9 mouse cellular contexts compared by ENCODE assay signal in genomic region chrX:60547444-60548304, GRCm38 (mm10). TPM values are rescaled to one million over a fixed set of nuclear protein-coding genes. Genes with fewer than 3 reads are reported as not detected.
DNase-seq lines count a peak whose midpoint lies in the region; ATAC-seq and TF ChIP-seq lines count a peak whose summit lies in the region.
"Had no signal": no experiment of that assay in that cellular context is flagged by ENCODE, and none has a peak within 500 bp of the region (broad histone marks: within the 10 kb centered on the region; RNA-seq: fewer than 3 reads in every experiment).

No protein-coding gene starts in this region.

- H3K27ac ChIP-seq in brown adipose tissue, adult 24 weeks (replicated peaks; ENCODE audit: low read depth, low read length) = no peak overlapping the region
- H3K27ac ChIP-seq in forebrain, embryonic 13.5 days = peak overlapping the region; percentile 88
- no peak overlapping the region for H3K27ac ChIP-seq in liver, embryonic 14.5 days
- H3K27ac ChIP-seq in neural tube, embryonic 14.5 days (ENCODE audit: low read depth, low read length) = peak overlapping the region; percentile 69; the same call in 1 of the 2 replicates

- no peak for TF ChIP-seq CTCF in E14TG2a.4 (conservative IDR thresholded peaks at IDR 0.05; ENCODE audit: low read length)
- TF ChIP-seq CTCF in liver, embryonic 14.5 days (IDR thresholded peaks at IDR 0.05; ENCODE audit: low read depth) = no peak

- peak; percentile 25 to 29 for DNase-seq in heart, postnatal 10 days
- peak; percentile 58 for DNase-seq in kidney, postnatal 14 days
- DNase-seq in liver, embryonic 14.5 days (ENCODE audit: low read depth in 3 of 3, low spot score in 3 of 3) = no peak
- peak; percentile 17 for DNase-seq in urinary bladder, postnatal 25 days (ENCODE audit: low spot score)

- peaks cover 19% of the 10 kb centered on the region for H3K27me3 ChIP-seq in E14TG2a.4 (ENCODE audit: insufficient read depth, low read length)
- H3K27me3 ChIP-seq in forebrain, embryonic 13.5 days = no peaks in the 10 kb centered on the region
- H3K27me3 ChIP-seq in liver, embryonic 14.5 days (ENCODE audit: control insufficient read depth, insufficient read depth, low read length) = peaks cover 20% of the 10 kb centered on the region
- no peaks in the 10 kb centered on the region for H3K27me3 ChIP-seq in neural tube, embryonic 14.5 days (ENCODE audit: control insufficient read depth, insufficient read depth, low read length)

- peak overlapping the region; percentile 74 for H3K4me3 ChIP-seq in E14TG2a.4 (replicated peaks; ENCODE audit: low read length)
- H3K4me3 ChIP-seq in brown adipose tissue, adult 24 weeks (ENCODE audit: insufficient read depth, low read depth, low read length) = peak overlapping the region; percentile 63
- peak overlapping the region; percentile 56 for H3K4me3 ChIP-seq in forebrain, embryonic 13.5 days
- peak overlapping the region; percentile 17 to 40; a peak in 3 of 4 replicates for H3K4me3 ChIP-seq in liver, embryonic 14.5 days (ENCODE audit: insufficient read depth in 1 of 2, low read depth in 2 of 2, low read length in 2 of 2)
- H3K4me3 ChIP-seq in neural tube, embryonic 14.5 days (ENCODE audit: low read depth, low read length) = peak overlapping the region; percentile 47
- H3K4me3 ChIP-seq: myocyte had no signal

- H3K4me1 ChIP-seq in E14TG2a.4 (replicated peaks; ENCODE audit: low read depth, low read length) = peaks cover 11% of the 10 kb centered on the region
- no peaks in the 10 kb centered on the region for H3K4me1 ChIP-seq in brown adipose tissue, adult 24 weeks (ENCODE audit: control insufficient read depth, insufficient read depth, insufficient read length, low read length)
- peaks cover 4% of the 10 kb centered on the region for H3K4me1 ChIP-seq in forebrain, embryonic 13.5 days
- no peaks in the 10 kb centered on the region for H3K4me1 ChIP-seq in liver, embryonic 14.5 days (replicated peaks; ENCODE audit: control insufficient read depth in 2 of 2, insufficient read depth in 2 of 2, low read length in 1 of 2)
- H3K4me1 ChIP-seq in neural tube, embryonic 14.5 days (ENCODE audit: control insufficient read depth, insufficient read depth, low read length) = no peaks in the 10 kb centered on the region

- peak; percentile 73 for ATAC-seq in forebrain, embryonic 13.5 days
- ATAC-seq in liver, embryonic 14.5 days (ENCODE audit: insufficient read depth) = peak; percentile 28; the same call in 1 of the 2 replicates
- ATAC-seq in neural tube, embryonic 14.5 days (ENCODE audit: low read depth) = peak; percentile 88

- H3K9me3 ChIP-seq in E14TG2a.4 (ENCODE audit: low read length) = no peaks in the 10 kb centered on the region
- H3K9me3 ChIP-seq in forebrain, embryonic 13.5 days (replicated peaks) = no peaks in the 10 kb centered on the region
- no peaks in the 10 kb centered on the region for H3K9me3 ChIP-seq in liver, embryonic 14.5 days (ENCODE audit: control insufficient read depth, low read length)
- no peaks in the 10 kb centered on the region for H3K9me3 ChIP-seq in neural tube, embryonic 14.5 days (ENCODE audit: control insufficient read depth, low read length)

- WGBS in forebrain, embryonic 13.5 days = 17% methylated on average over 50 of the region's 113 CpGs
- WGBS in liver, embryonic 14.5 days (ENCODE audit: insufficient replicate concordance) = 18% methylated on average over 45 of the region's 113 CpGs
- 21% methylated on average over 34 of the region's 113 CpGs for WGBS in neural tube, embryonic 14.5 days

- no peak for TF ChIP-seq EP300 in liver, embryonic 14.5 days (IDR thresholded peaks at IDR 0.05; ENCODE audit: low read depth)

- H3K36me3 ChIP-seq in E14TG2a.4 (ENCODE audit: insufficient read depth, low read length) = no peaks in the 10 kb centered on the region
- no peaks in the 10 kb centered on the region for H3K36me3 ChIP-seq in forebrain, embryonic 13.5 days (ENCODE audit: poor library complexity, severe bottlenecking)
- no peaks in the 10 kb centered on the region for H3K36me3 ChIP-seq in liver, embryonic 14.5 days (replicated peaks; ENCODE audit: control insufficient read depth, insufficient read depth, low read depth)
- H3K36me3 ChIP-seq in neural tube, embryonic 14.5 days (ENCODE audit: control insufficient read depth, insufficient read depth, low read length) = no peaks in the 10 kb centered on the region

- H3K4me2 ChIP-seq in forebrain, embryonic 13.5 days = peak overlapping the region; percentile 61
- H3K4me2 ChIP-seq in liver, embryonic 14.5 days (ENCODE audit: low read depth) = peak overlapping the region; percentile 48
- H3K4me2 ChIP-seq in neural tube, embryonic 14.5 days (ENCODE audit: low read depth, low read length) = peak overlapping the region; percentile 49

- H3K9ac ChIP-seq in forebrain, embryonic 13.5 days = peak overlapping the region; percentile 78
- H3K9ac ChIP-seq in liver, embryonic 14.5 days (replicated peaks) = no peak overlapping the region
- H3K9ac ChIP-seq in neural tube, embryonic 14.5 days (replicated peaks; ENCODE audit: low read depth, low read length) = peak overlapping the region; percentile 58

- intact Hi-C loops in heart, postnatal 10 days (cut with DNase I) = no loop called here

RNA-seq across cellular contexts. Expression of gene Gm7073, which starts 8.6 kb away (rescaled TPM):
- polyA plus RNA-seq in brown adipose tissue, adult 24 weeks (2012; ENCODE audit: insufficient read depth, insufficient read length, missing spikeins) = not detected in 2 replicates
- polyA plus RNA-seq in forebrain, embryonic 13.5 days (2015; fragmentation: Nextera tagmentation; extraction: Ambion mirVana) = not detected in 2 replicates
- total RNA-seq in heart, postnatal 10 days (2021) = not detected
- polyA plus RNA-seq in liver, embryonic 14.5 days (2012; rRNA removed) = not detected in 2 replicates
- polyA plus RNA-seq in liver, embryonic 14.5 days (2014; fragmentation: Nextera tagmentation; extraction: Ambion mirVana) = not detected in 2 replicates
- polyA plus RNA-seq in neural tube, embryonic 14.5 days (2014; fragmentation: Nextera tagmentation; extraction: Ambion mirVana) = not detected in 2 replicates
- polyA plus RNA-seq: myocyte had no signal

RNA-seq across cellular contexts. Expression of gene Atp11c, which starts 44.8 kb away (rescaled TPM):
- polyA plus RNA-seq in brown adipose tissue, adult 24 weeks (2012; ENCODE audit: insufficient read depth, insufficient read length, missing spikeins) = 8.8 and 10.3 TPM in 2 replicates
- 13.5 and 15.1 TPM in 2 replicates for polyA plus RNA-seq in forebrain, embryonic 13.5 days (2015; fragmentation: Nextera tagmentation; extraction: Ambion mirVana)
- 1 to 10 TPM; 9.6 to 10.0 TPM for total RNA-seq in heart, postnatal 10 days (2021)
- 2.4 and 3.4 TPM in 2 replicates for polyA plus RNA-seq in liver, embryonic 14.5 days (2012; rRNA removed)
- polyA plus RNA-seq in liver, embryonic 14.5 days (2014; fragmentation: Nextera tagmentation; extraction: Ambion mirVana) = 4.9 and 5.1 TPM in 2 replicates
- polyA plus RNA-seq in neural tube, embryonic 14.5 days (2014; fragmentation: Nextera tagmentation; extraction: Ambion mirVana) = 21.2 and 21.6 TPM in 2 replicates

Comparison
In these comparisons a context has a peak if more than half of its experiments do, and no peak if none do; other contexts are left out.
1. H3K27ac ChIP-seq: peak in forebrain, embryonic 13.5 days (single experiment) and neural tube, embryonic 14.5 days (single experiment); none in brown adipose tissue, adult 24 weeks (single experiment) and liver, embryonic 14.5 days (single experiment).
2. ATAC-seq: peak in every context shown above with its lines; median percentile 88 in neural tube, embryonic 14.5 days; 73 in forebrain, embryonic 13.5 days; 28 in liver, embryonic 14.5 days.
3. DNase-seq: peak in heart, postnatal 10 days (2 of 2), kidney, postnatal 14 days (single experiment) and urinary bladder, postnatal 25 days (single experiment); none in liver, embryonic 14.5 days (0 of 3).
4. Peak in every context shown above with its lines, with median percentiles within 50 percentile points of each other: H3K4me3 ChIP-seq and H3K4me2 ChIP-seq.